ENCODE assay signal across 8 mouse cellular contexts in the genomic region with DNA sequence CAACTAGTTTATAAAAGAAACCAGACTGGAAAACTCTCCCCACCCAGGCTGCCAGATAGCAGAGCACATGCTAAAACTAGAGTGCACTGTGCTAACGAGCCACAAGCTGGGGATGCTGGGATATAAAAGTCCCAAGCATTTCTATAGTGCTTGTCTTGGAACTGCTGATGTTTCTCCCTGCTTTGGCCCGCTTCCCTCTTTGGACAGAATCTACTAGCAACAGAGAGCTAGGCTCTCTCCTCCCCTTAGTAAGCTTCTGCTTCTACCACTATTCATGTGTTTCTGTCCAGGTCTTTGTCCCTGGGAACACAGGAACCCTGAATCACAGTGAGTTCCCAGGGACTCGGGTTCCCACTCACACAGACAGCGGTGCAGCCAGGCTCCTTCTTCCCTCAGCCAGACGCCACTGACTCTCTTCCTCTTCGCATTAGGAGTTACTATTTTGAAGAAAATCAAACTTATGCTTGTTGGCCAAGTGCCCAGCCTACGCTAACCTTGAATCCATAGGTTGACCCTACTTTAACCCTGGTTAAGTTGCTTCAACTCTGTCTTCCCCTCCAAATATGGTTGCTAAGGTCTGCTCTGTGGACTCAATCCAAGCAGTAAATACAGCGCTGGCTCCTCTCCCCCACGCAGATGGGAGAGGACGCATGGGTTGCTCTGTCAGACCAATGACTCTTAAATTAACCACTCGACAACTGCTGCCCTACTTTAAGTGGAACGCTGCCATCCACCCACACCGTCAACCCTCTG.
DNase-seq lines count a peak whose midpoint lies in the region; ATAC-seq lines count a peak whose summit lies in the region.

No protein-coding gene starts in this region.

- peak; percentile 32 to 48 for DNase-seq in lung, adult 18-20 months
- no peak for DNase-seq in lung, postnatal 25 days (ENCODE audit: low spot score)
- DNase-seq in cerebellum, adult 9-11 months, result peak; percentile 82
- peak; percentile 68 for DNase-seq in gastrocnemius, postnatal 14 days
- DNase-seq in kidney, postnatal 25 days, result peak; percentile 57
- DNase-seq in retina, embryonic 14.5 days (ENCODE audit: low spot score), result peak; percentile 68
- DNase-seq in embryo, embryonic 11 days, result no peak

- intact Hi-C loops in gastrocnemius, postnatal 14 days (cut with DNase I; ENCODE audit: low total_unique reads), result no loop called here

- no peak for ATAC-seq in megakaryocyte progenitor cell, adult 5-6 weeks (replicated peaks; ENCODE audit: poor library complexity)

Comparison
In these comparisons a context has a peak if more than half of its experiments do, and no peak if none do; other contexts are left out.
1. DNase-seq: peak in lung, adult 18-20 months (2 of 2), cerebellum, adult 9-11 months (single experiment), gastrocnemius, postnatal 14 days (single experiment), kidney, postnatal 25 days (2 of 2) and retina, embryonic 14.5 days (single experiment); none in lung, postnatal 25 days (single experiment) and embryo, embryonic 11 days (single experiment).